Mouse (Mus musculus): ENCODE measurements around the gene Faim.

- TF ChIP-seq EP300 (IDR thresholded peaks at IDR 0.05; ENCODE audit: low read depth): no peak
- no peak for TF ChIP-seq CTCF (IDR thresholded peaks at IDR 0.05; ENCODE audit: low read depth)
Observed at GRCm38 (mm10) chr9:98955103-98955715, 31.0 kb upstream of the Faim start, which contains the start of gene Foxl2.

Data from liver, postnatal 0 days (tissue).